Mouse (Mus musculus) midbrain, embryonic 14.5 days (tissue): Measurements from ENCODE around the gene Fam149b. TPM values are rescaled to one million over a fixed set of nuclear protein-coding genes. Genes with fewer than 3 reads are reported as not detected.
"Not testable (repeated sequence)": the region's sequence is repeated elsewhere in the genome, so short reads cannot be mapped to it uniquely, and the experiment has no call there.

ENCODE experiments used
- ATAC-seq: fragments of 200-750 bp; cut with Nextera tagmentation; 2 replicates; pipeline ENCODE4 v1.8.0; 2017; ENCODE audit warnings: moderate number of reproducible peaks, moderate library complexity; ENCODE audit not compliant: low FRiP score, low TSS enrichment
- DNase-seq: peaks from one replicate; pipeline ENCODE4 v3.0.0-alpha.2; 2015
- H3K27ac ChIP-seq: fragments of 300-500 bp; sonication (generic); replicated peaks from 2 replicates; pipeline ENCODE4 v1.5.1; 2014; ENCODE audit warnings: mild to moderate bottlenecking, low read depth, low read length, moderate library complexity
- H3K27me3 ChIP-seq: fragments of 300-500 bp; sonication (generic); 2 replicates; pipeline ENCODE4 v1.6.1; 2014; ENCODE audit warnings: low read length, control low read depth, mixed read lengths; ENCODE audit not compliant: control insufficient read depth, insufficient read depth
- H3K36me3 ChIP-seq: fragments of 300-500 bp; sonication (generic); 2 replicates; pipeline ENCODE4 v1.6.1; 2014; ENCODE audit warnings: low read length, control low read depth; ENCODE audit not compliant: control insufficient read depth, insufficient read depth
- H3K4me1 ChIP-seq: fragments of 300-500 bp; sonication (generic); 2 replicates; pipeline ENCODE4 v1.6.1; 2014; ENCODE audit warnings: mild to moderate bottlenecking, antibody characterized with exemption, low read length, control low read depth; ENCODE audit not compliant: control insufficient read depth, insufficient read depth
- H3K4me2 ChIP-seq: fragments of 300-500 bp; sonication (generic); 2 replicates; pipeline ENCODE4 v1.6.1; 2014; ENCODE audit warnings: mild to moderate bottlenecking, low read length, moderate library complexity
- H3K4me3 ChIP-seq: fragments of 300-500 bp; sonication (generic); replicated peaks from 2 replicates; pipeline ENCODE4 v1.5.1; 2014; ENCODE audit warnings: low read depth, low read length
- H3K9ac ChIP-seq: fragments of 300-500 bp; sonication (generic); replicated peaks from 2 replicates; pipeline ENCODE4 v1.6.1; 2014; ENCODE audit warnings: mild to moderate bottlenecking, low read length, moderate library complexity
- H3K9me3 ChIP-seq: fragments of 300-500 bp; sonication (generic); 2 replicates; pipeline ENCODE4 v1.6.1; 2016; ENCODE audit warnings: low read length, control low read depth, mixed read lengths; ENCODE audit not compliant: control insufficient read depth
- WGBS: fragments of 180-500 bp; shearing (Covaris S2); extraction: QIAGEN DNeasy Blood & Tissue Kit; methylation state at CpG from one replicate; pipeline ENCODE4 v1.1.7; 2014; 5-methylcytosine and 5-hydroxymethylcytosine counted together
- polyA plus RNA-seq: library from polyadenylated mRNA; unstranded; fragments of >200 nt; fragmentation: Nextera tagmentation; extraction: Ambion mirVana; gene quantifications from 2 replicates; pipeline ENCODE4 v1.2.1, GENCODE M21; 2014

Fam149b gene
- polyA plus RNA-seq, result 37.1 and 46.6 TPM in 2 replicates

- DNase-seq (peak; percentile 99), ATAC-seq (peak; percentile 98)
- Histone ChIP-seq H3K27me3 (no peaks in the 10 kb centered on the region), H3K9ac (peak within 1 kb of the TSS; percentile 85), H3K4me3 (peak within 1 kb of the TSS; percentile 90), H3K4me2 (peak within 1 kb of the TSS; percentile 88), H3K27ac (peak within 1 kb of the TSS; percentile 95), H3K36me3 (peaks cover 30% of the 10 kb centered on the region), H3K4me1 (peaks cover 18% of the 10 kb centered on the region), H3K9me3 (no peaks in the 10 kb centered on the region)
- WGBS, result under 1% methylated on average over 40 of the region's 42 CpGs
Measured at GRCm38 (mm10) chr14:20347991-20348541, at the start of gene Fam149b, which contains the start of gene Ecd. Fam149b (plus strand) TSS chr14:20348162. Ecd (minus strand) TSS chr14:20348121.

GRCm38 (mm10) chr14:20305085-20305484 lies 42.9 kb upstream of the Fam149b start:
- not testable (repeated sequence) for H3K9ac ChIP-seq, H3K4me3 ChIP-seq, DNase-seq, H3K27me3 ChIP-seq, H3K9me3 ChIP-seq, H3K4me2 ChIP-seq, H3K4me1 ChIP-seq, H3K27ac ChIP-seq, ATAC-seq
- peaks cover 19% of the 10 kb centered on the region for H3K36me3 ChIP-seq
- 75% methylated on average over 2 of the region's 2 CpGs for WGBS

GRCm38 (mm10) chr14:20315137-20315536 lies 32.8 kb upstream of the Fam149b start:
- H3K4me1 ChIP-seq, result no peaks in the 10 kb centered on the region
- no peaks in the 10 kb centered on the region for H3K9me3 ChIP-seq
- no peak overlapping the region for H3K27ac ChIP-seq
- ATAC-seq, result no peak
- H3K27me3 ChIP-seq, result no peaks in the 10 kb centered on the region
- no peak overlapping the region for H3K4me2 ChIP-seq
- 86% methylated on average over 1 of the region's 1 CpGs for WGBS
- no peak overlapping the region for H3K4me3 ChIP-seq
- no peak overlapping the region for H3K9ac ChIP-seq
- DNase-seq, result no peak
- peaks cover 33% of the 10 kb centered on the region for H3K36me3 ChIP-seq

- H3K36me3 ChIP-seq, result peaks cover 56% of the 10 kb centered on the region
Measured at GRCm38 (mm10) chr14:20319420-20319819, 28.5 kb upstream of the Fam149b start.

GRCm38 (mm10) chr14:20324196-20324595 lies 23.8 kb upstream of the Fam149b start:
- H3K4me2 ChIP-seq, result no peak overlapping the region
- ATAC-seq (no peak), DNase-seq (no peak)
- no peaks in the 10 kb centered on the region for H3K9me3 ChIP-seq
- H3K36me3 ChIP-seq, result peaks cover 73% of the 10 kb centered on the region
- H3K9ac ChIP-seq, result no peak overlapping the region
- H3K4me3 ChIP-seq, result no peak overlapping the region
- 97% methylated on average over 9 of the region's 9 CpGs for WGBS
- no peaks in the 10 kb centered on the region for H3K4me1 ChIP-seq
- H3K27me3 ChIP-seq, result no peaks in the 10 kb centered on the region
- no peak overlapping the region for H3K27ac ChIP-seq

More at GRCm38 (mm10) chr14:20319420-20319819, 28.5 kb upstream of the Fam149b start:
- Histone ChIP-seq H3K4me2 (no peak overlapping the region), H3K9ac (no peak overlapping the region), H3K4me3 (no peak overlapping the region), H3K27ac (no peak overlapping the region), H3K4me1 (no peaks in the 10 kb centered on the region), H3K27me3 (no peaks in the 10 kb centered on the region), H3K9me3 (no peaks in the 10 kb centered on the region)
- no peak for ATAC-seq
- WGBS, result 75% methylated on average over 3 of the region's 3 CpGs
- DNase-seq, result peak; percentile 57

- WGBS, result 79% methylated on average over 9 of the region's 9 CpGs
- H3K36me3 ChIP-seq, result peaks cover 78% of the 10 kb centered on the region
- peak; percentile 8 for DNase-seq
Measured at GRCm38 (mm10) chr14:20328474-20328873, 19.5 kb upstream of the Fam149b start.

GRCm38 (mm10) chr14:20331316-20331715 lies 16.6 kb upstream of the Fam149b start:
- no peak for DNase-seq

More at GRCm38 (mm10) chr14:20328474-20328873, 19.5 kb upstream of the Fam149b start:
- no peak overlapping the region for H3K4me2 ChIP-seq
- H3K27me3 ChIP-seq, result no peaks in the 10 kb centered on the region
- H3K27ac ChIP-seq, result no peak overlapping the region
- no peak overlapping the region for H3K9ac ChIP-seq
- no peaks in the 10 kb centered on the region for H3K9me3 ChIP-seq
- H3K4me1 ChIP-seq, result no peaks in the 10 kb centered on the region
- no peak overlapping the region for H3K4me3 ChIP-seq
- no peak for ATAC-seq

GRCm38 (mm10) chr14:20339415-20339814 lies 8.5 kb upstream of the Fam149b start:
- H3K9ac ChIP-seq, result no peak overlapping the region
- no peak overlapping the region for H3K27ac ChIP-seq
- ATAC-seq (no peak), DNase-seq (no peak)
- H3K4me2 ChIP-seq, result no peak overlapping the region
- no peak overlapping the region for H3K4me3 ChIP-seq
- no peaks in the 10 kb centered on the region for H3K27me3 ChIP-seq
- H3K36me3 ChIP-seq, result peaks cover 53% of the 10 kb centered on the region
- H3K9me3 ChIP-seq, result no peaks in the 10 kb centered on the region
- H3K4me1 ChIP-seq, result no peaks in the 10 kb centered on the region
- 96% methylated on average over 5 of the region's 5 CpGs for WGBS

More at GRCm38 (mm10) chr14:20331316-20331715, 16.6 kb upstream of the Fam149b start:
- peaks cover 90% of the 10 kb centered on the region for H3K36me3 ChIP-seq
- WGBS, result 96% methylated on average over 4 of the region's 4 CpGs
- no peak overlapping the region for H3K9ac ChIP-seq
- no peak overlapping the region for H3K27ac ChIP-seq
- ATAC-seq, result no peak
- H3K4me1 ChIP-seq, result no peaks in the 10 kb centered on the region
- no peaks in the 10 kb centered on the region for H3K9me3 ChIP-seq
- H3K4me3 ChIP-seq, result no peak overlapping the region
- no peak overlapping the region for H3K4me2 ChIP-seq
- H3K27me3 ChIP-seq, result no peaks in the 10 kb centered on the region

GRCm38 (mm10) chr14:20340149-20340548 lies 7.8 kb upstream of the Fam149b start:
- H3K4me1 ChIP-seq, result no peaks in the 10 kb centered on the region
- ATAC-seq, result no peak
- DNase-seq, result peak; percentile 37
- WGBS, result 87% methylated on average over 8 of the region's 8 CpGs
- no peaks in the 10 kb centered on the region for H3K27me3 ChIP-seq
- H3K27ac ChIP-seq, result no peak overlapping the region
- no peaks in the 10 kb centered on the region for H3K9me3 ChIP-seq
- H3K4me2 ChIP-seq, result no peak overlapping the region
- peaks cover 50% of the 10 kb centered on the region for H3K36me3 ChIP-seq
- no peak overlapping the region for H3K9ac ChIP-seq
- H3K4me3 ChIP-seq, result no peak overlapping the region
